Comparison of ENCODE assay signal across 13 mouse cellular contexts in the genomic region with DNA sequence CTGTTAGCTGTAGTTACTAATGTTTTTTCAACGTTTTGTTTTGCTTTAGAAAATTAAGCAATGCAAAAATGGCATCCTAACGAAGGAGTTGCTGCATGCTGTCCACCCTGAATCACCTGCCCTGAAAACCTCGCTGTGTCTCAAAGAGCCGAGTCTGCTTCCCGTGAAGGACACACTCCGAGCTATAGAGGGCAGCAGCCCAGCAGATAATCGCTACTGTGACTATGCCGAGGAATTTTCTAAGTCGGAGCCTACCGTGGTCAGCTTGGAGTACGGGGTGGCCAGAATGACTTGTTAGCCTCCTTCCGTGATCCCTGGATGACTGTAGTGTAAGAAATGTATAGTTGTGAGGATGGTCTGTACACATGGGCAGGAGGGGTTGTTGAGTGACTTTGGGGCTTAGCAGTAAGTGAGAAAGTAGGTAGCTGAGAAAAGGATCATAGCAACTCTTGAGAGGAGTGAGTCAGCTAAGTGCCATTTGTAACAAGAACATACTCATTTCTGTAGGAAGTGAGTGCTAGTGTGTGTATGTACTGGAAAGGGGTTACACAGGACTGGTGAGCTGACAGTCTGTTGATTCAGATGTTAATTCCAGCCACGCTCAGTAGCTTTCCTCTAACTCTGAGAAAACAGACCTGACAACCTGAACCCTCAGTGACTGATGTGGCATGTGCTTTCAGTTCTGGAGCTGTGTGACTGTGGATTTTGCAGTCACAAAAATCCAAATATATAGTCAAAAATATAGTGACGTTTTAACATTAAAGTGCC. TPM values are rescaled to one million over a fixed set of nuclear protein-coding genes. Genes with fewer than 3 reads are reported as not detected.
DNase-seq lines count a peak whose midpoint lies in the region; ATAC-seq lines count a peak whose summit lies in the region.
"Had no signal": no experiment of that assay in that cellular context is flagged by ENCODE, and none has a peak within 500 bp of the region (broad histone marks: within the 10 kb centered on the region; RNA-seq: fewer than 3 reads in every experiment).

No protein-coding gene starts in this region.

- no peak overlapping the region for H3K27ac ChIP-seq in hindbrain, embryonic 16.5 days (ENCODE audit: low read depth, low read length)
- H3K27ac ChIP-seq: kidney, embryonic 15.5 days had no signal

- H3K9ac ChIP-seq in hindbrain, embryonic 16.5 days (ENCODE audit: low read depth, low read length): no peak overlapping the region
- H3K9ac ChIP-seq: heart, embryonic 12.5 days; kidney, embryonic 15.5 days had no signal

- H3K4me2 ChIP-seq in hindbrain, embryonic 16.5 days (ENCODE audit: low read length): no peak overlapping the region
- H3K4me2 ChIP-seq: heart, embryonic 12.5 days; kidney, embryonic 15.5 days had no signal

- H3K4me3 ChIP-seq in hindbrain, embryonic 16.5 days (ENCODE audit: low read length): no peak overlapping the region
- H3K4me3 ChIP-seq: heart, embryonic 12.5 days; kidney, embryonic 15.5 days had no signal

- no peaks in the 10 kb centered on the region for H3K27me3 ChIP-seq in hindbrain, embryonic 16.5 days (replicated peaks; ENCODE audit: control insufficient read depth, insufficient read depth, low read length)
- H3K27me3 ChIP-seq: heart, embryonic 12.5 days; kidney, embryonic 15.5 days; Patski had no signal

- ATAC-seq in frontal cortex, adult (ENCODE audit: low TSS enrichment): peak; percentile 79
- 0 out of 2 replicates have a peak, but pooled peaks have one; percentile 52 for ATAC-seq in hindbrain, embryonic 16.5 days
- no peak for ATAC-seq in megakaryocyte progenitor cell, adult 5-6 weeks (replicated peaks; ENCODE audit: poor library complexity)
- ATAC-seq: Patski had no signal

- 65% methylated on average over 14 of the region's 14 CpGs for WGBS in hindbrain, embryonic 16.5 days

- no peaks in the 10 kb centered on the region for H3K9me3 ChIP-seq in hindbrain, embryonic 16.5 days (ENCODE audit: control insufficient read depth, low read length)
- H3K9me3 ChIP-seq: heart, embryonic 12.5 days; kidney, embryonic 15.5 days had no signal

- H3K4me1 ChIP-seq in hindbrain, embryonic 16.5 days (ENCODE audit: control insufficient read depth, insufficient read depth, low read depth, low read length): no peaks in the 10 kb centered on the region
- H3K4me1 ChIP-seq: heart, embryonic 12.5 days; kidney, embryonic 15.5 days had no signal

- peaks cover 7% of the 10 kb centered on the region for H3K36me3 ChIP-seq in hindbrain, embryonic 16.5 days (ENCODE audit: control insufficient read depth, insufficient read depth, low read length)

- no peak for DNase-seq in frontal cortex, postnatal 25 days (ENCODE audit: low spot score in 2 of 2)
- DNase-seq in right cerebral cortex, postnatal 14 days: peak; percentile 10
- DNase-seq in right cerebral cortex, postnatal 25 days: no peak
- no peak for DNase-seq in spleen, adult 18-20 months
- DNase-seq in urinary bladder, adult 2 months (ENCODE audit: low spot score): no peak
- DNase-seq: thymus, postnatal 25 days had no signal

RNA-seq across cellular contexts. Expression of a gene that starts 35.4 kb away (rescaled TPM):
- 55.5 and 62.0 TPM in 2 replicates for polyA plus RNA-seq in hindbrain, embryonic 16.5 days (2015; fragmentation: Nextera tagmentation; extraction: Ambion mirVana)
- total RNA-seq in megakaryocyte progenitor cell, adult 5-6 weeks (2015): 40.9 and 45.2 TPM in 2 replicates
- total RNA-seq in megakaryocyte progenitor cell, adult 5-6 weeks (2017): 59.6 and 66.2 TPM in 2 replicates
- polyA plus RNA-seq in urinary bladder, adult 2 months (2012; rRNA removed): 48.9 and 53.3 TPM in 2 replicates

RNA-seq across cellular contexts. Expression of a gene that starts 49.1 kb away (rescaled TPM):
- polyA plus RNA-seq in hindbrain, embryonic 16.5 days (2015; fragmentation: Nextera tagmentation; extraction: Ambion mirVana): 42.7 and 51.2 TPM in 2 replicates
- 78.5 and 89.2 TPM in 2 replicates for total RNA-seq in megakaryocyte progenitor cell, adult 5-6 weeks (2015)
- total RNA-seq in megakaryocyte progenitor cell, adult 5-6 weeks (2017): 97.0 and 110 TPM in 2 replicates
- 23.6 and 26.1 TPM in 2 replicates for polyA plus RNA-seq in urinary bladder, adult 2 months (2012; rRNA removed)

RNA-seq across cellular contexts. Expression of a gene that starts 49.2 kb away (rescaled TPM):
- 0.11 and 0.16 TPM in 2 replicates for polyA plus RNA-seq in hindbrain, embryonic 16.5 days (2015; fragmentation: Nextera tagmentation; extraction: Ambion mirVana)
- total RNA-seq in megakaryocyte progenitor cell, adult 5-6 weeks (2015): not detected in 2 replicates
- total RNA-seq in megakaryocyte progenitor cell, adult 5-6 weeks (2017): not detected in 2 replicates
- polyA plus RNA-seq in urinary bladder, adult 2 months (2012; rRNA removed): not detected in 2 replicates
- total RNA-seq: liver, adult 2 months had no signal
- polyA plus RNA-seq: heart, embryonic 12.5 days; kidney, embryonic 15.5 days; liver, adult 2 months; Patski had no signal
